Mouse (Mus musculus) frontal cortex, postnatal 36 days (tissue): ENCODE data around the gene Lhx2.
A peak's percentile ranks its signal among the peaks of the same experiment; 100 is the strongest.

Source experiments
- DNase-seq, 2 experiments: peaks; one replicate each; pipeline ENCODE4 v3.0.0; 2022; ENCODE audit warnings: low spot score in 2 of 2

The Lhx2 gene

GRCm38 (mm10) chr2:38338990-38339909 is at the start of gene Lhx2:
TSS of gene Lhx2 (plus strand) at chr2:38339281.
- no peak for DNase-seq

GRCm38 (mm10) chr2:38291526-38291925 is 47.6 kb upstream of the Lhx2 start:
- no peak for DNase-seq

GRCm38 (mm10) chr2:38295939-38296338 is 43.1 kb upstream of the Lhx2 start:
- no peak for DNase-seq

- DNase-seq: no peak
Measured at GRCm38 (mm10) chr2:38300941-38301340, 38.1 kb upstream of the Lhx2 start.

- DNase-seq: no peak
Measured at GRCm38 (mm10) chr2:38305152-38305551, 33.9 kb upstream of the Lhx2 start.

- DNase-seq: no peak
Measured at GRCm38 (mm10) chr2:38312921-38313320, 26.2 kb upstream of the Lhx2 start.

GRCm38 (mm10) chr2:38313399-38313798 is 25.7 kb upstream of the Lhx2 start:
- DNase-seq: no peak

- DNase-seq: no peak
Measured at GRCm38 (mm10) chr2:38319086-38319485, 20.0 kb upstream of the Lhx2 start.

GRCm38 (mm10) chr2:38320911-38321310 is 18.2 kb upstream of the Lhx2 start:
- no peak for DNase-seq

- no peak for DNase-seq
Measured at GRCm38 (mm10) chr2:38323380-38323779, 15.7 kb upstream of the Lhx2 start.

GRCm38 (mm10) chr2:38326671-38327070 is 12.4 kb upstream of the Lhx2 start:
- DNase-seq: no peak

- DNase-seq: no peak
Measured at GRCm38 (mm10) chr2:38333586-38334119, 5.4 kb upstream of the Lhx2 start.

- DNase-seq: no peak
Measured at GRCm38 (mm10) chr2:38336606-38337005, 2.5 kb upstream of the Lhx2 start.

GRCm38 (mm10) chr2:38337091-38337640 is 1.9 kb upstream of the Lhx2 start:
- no peak for DNase-seq

- no peak for DNase-seq
Measured at GRCm38 (mm10) chr2:38337681-38338080, 1.4 kb upstream of the Lhx2 start.

- no peak for DNase-seq
Measured at GRCm38 (mm10) chr2:38338348-38338932, 641 bp upstream of the Lhx2 start.

GRCm38 (mm10) chr2:38339910-38340625 is 987 bp downstream of the Lhx2 start:
- DNase-seq: peak in 1 of 2 experiments; percentile 8

GRCm38 (mm10) chr2:38340626-38341200 is 1.6 kb downstream of the Lhx2 start:
- DNase-seq: no peak

- DNase-seq: no peak
Measured at GRCm38 (mm10) chr2:38343573-38343972, 4.5 kb downstream of the Lhx2 start.

GRCm38 (mm10) chr2:38344727-38345126 is 5.6 kb downstream of the Lhx2 start:
- no peak for DNase-seq

- DNase-seq: no peak
Measured at GRCm38 (mm10) chr2:38346417-38346816, 7.3 kb downstream of the Lhx2 start.
